11 mouse cellular contexts compared by ENCODE assay signal in genomic region chr5:135357556-135357955, GRCm38 (mm10). TPM values are rescaled to one million over a fixed set of nuclear protein-coding genes. Genes with fewer than 3 reads are reported as not detected.
DNase-seq lines count a peak whose midpoint lies in the region; ATAC-seq and TF ChIP-seq lines count a peak whose summit lies in the region.
"Had no signal": no experiment of that assay in that cellular context is flagged by ENCODE, and none has a peak within 500 bp of the region (broad histone marks: within the 10 kb centered on the region; RNA-seq: fewer than 3 reads in every experiment).

No protein-coding gene starts in this region.

- no peak overlapping the region for H3K4me2 ChIP-seq in limb, embryonic 14.5 days (replicated peaks; ENCODE audit: low read depth, low read length, severe bottlenecking)
- no peak overlapping the region for H3K4me2 ChIP-seq in forebrain, embryonic 16.5 days (ENCODE audit: low read length)

- H3K36me3 ChIP-seq in limb, embryonic 14.5 days (ENCODE audit: control insufficient read depth, insufficient read depth, low read length), result no peaks in the 10 kb centered on the region
- no peaks in the 10 kb centered on the region for H3K36me3 ChIP-seq in limb, embryonic 10.5 days
- no peaks in the 10 kb centered on the region for H3K36me3 ChIP-seq in forebrain, embryonic 16.5 days (ENCODE audit: control insufficient read depth, insufficient read depth)

- peak; percentile 19 for DNase-seq in limb, embryonic 14.5 days (ENCODE audit: low spot score)
- no peak for DNase-seq in limb, embryonic 10.5 days (ENCODE audit: low spot score)
- DNase-seq in T-cell, adult 2 months (ENCODE audit: low spot score), result peak; percentile 29
- DNase-seq in gastrocnemius, postnatal 4 days (ENCODE audit: low spot score in 2 of 2), result peak; percentile 55 to 70
- DNase-seq in spleen, postnatal 14 days (ENCODE audit: low spot score in 2 of 2), result peak; percentile 32 to 39
- no peak for DNase-seq in left cerebral cortex, postnatal 36 days (ENCODE audit: low spot score in 2 of 2)
- DNase-seq in right cerebral cortex, postnatal 25 days, result no peak

- H3K4me3 ChIP-seq in limb, embryonic 14.5 days (replicated peaks; ENCODE audit: low read length), result no peak overlapping the region
- no peak overlapping the region for H3K4me3 ChIP-seq in limb, embryonic 10.5 days
- no peak overlapping the region for H3K4me3 ChIP-seq in forebrain, embryonic 16.5 days (replicated peaks; ENCODE audit: low read length)

- H3K27me3 ChIP-seq in limb, embryonic 14.5 days (ENCODE audit: control insufficient read depth, insufficient read depth, low read length), result peaks cover 12% of the 10 kb centered on the region; the same call in 1 of the 2 replicates
- peaks cover 20% of the 10 kb centered on the region for H3K27me3 ChIP-seq in limb, embryonic 10.5 days (ENCODE audit: low read depth, poor library complexity, severe bottlenecking)
- H3K27me3 ChIP-seq in forebrain, embryonic 16.5 days (replicated peaks; ENCODE audit: control insufficient read depth, insufficient read depth, low read length), result 0 out of 2 replicates have a peak, but pooled peaks cover 2% of the 10 kb centered on the region

- H3K9me3 ChIP-seq in limb, embryonic 14.5 days (ENCODE audit: control insufficient read depth, low read length), result no peaks in the 10 kb centered on the region
- H3K9me3 ChIP-seq in limb, embryonic 10.5 days (replicated peaks), result peaks cover 2% of the 10 kb centered on the region
- H3K9me3 ChIP-seq in forebrain, embryonic 16.5 days (ENCODE audit: control insufficient read depth, low read length), result 0 out of 2 replicates have a peak, but pooled peaks cover 4% of the 10 kb centered on the region

- intact Hi-C loops in left cerebral cortex, postnatal 36 days (cut with DNase I), result no loop called here

- ATAC-seq in limb, embryonic 14.5 days (ENCODE audit: low FRiP score, low read depth), result no peak
- no peak for ATAC-seq in forebrain, embryonic 16.5 days
- ATAC-seq: hindbrain, embryonic 16.5 days; midbrain, embryonic 16.5 days had no signal

- TF ChIP-seq POLR2A in limb, embryonic 14.5 days (IDR thresholded peaks at IDR 0.05; ENCODE audit: borderline replicate concordance, extremely low read depth, insufficient read depth, insufficient read length), result no peak

- H3K4me1 ChIP-seq in limb, embryonic 14.5 days (ENCODE audit: control insufficient read depth, insufficient read depth, low read length), result no peaks in the 10 kb centered on the region
- peaks cover 6% of the 10 kb centered on the region for H3K4me1 ChIP-seq in limb, embryonic 10.5 days
- no peaks in the 10 kb centered on the region for H3K4me1 ChIP-seq in forebrain, embryonic 16.5 days (replicated peaks; ENCODE audit: control insufficient read depth, insufficient read depth, low read length)

- no peak overlapping the region for H3K9ac ChIP-seq in limb, embryonic 14.5 days (ENCODE audit: low read depth, low read length, severe bottlenecking)
- H3K9ac ChIP-seq in forebrain, embryonic 16.5 days (replicated peaks; ENCODE audit: low read depth, low read length), result no peak overlapping the region

- H3K27ac ChIP-seq in limb, embryonic 14.5 days (replicated peaks; ENCODE audit: low read depth, low read length), result no peak overlapping the region
- no peak overlapping the region for H3K27ac ChIP-seq in limb, embryonic 10.5 days
- no peak overlapping the region for H3K27ac ChIP-seq in forebrain, embryonic 16.5 days (ENCODE audit: low read length)

- 83% methylated on average over 2 of the region's 2 CpGs for WGBS in limb, embryonic 14.5 days
- 89% methylated on average over 2 of the region's 2 CpGs for WGBS in limb, embryonic 10.5 days
- 94% methylated on average over 2 of the region's 2 CpGs for WGBS in forebrain, embryonic 16.5 days

RNA-seq across cellular contexts. Expression of gene Trim50, which starts 4.5 kb away (rescaled TPM):
- polyA plus RNA-seq in limb, embryonic 14.5 days (2012; rRNA removed), result not detected in 2 replicates
- not detected in 2 replicates for polyA plus RNA-seq in limb, embryonic 14.5 days (2014; fragmentation: Nextera tagmentation; extraction: Ambion mirVana)
- not detected in 2 replicates for polyA plus RNA-seq in limb, embryonic 10.5 days (2016; fragmentation: Nextera tagmentation; extraction: Ambion mirVana)
- not detected for total RNA-seq in gastrocnemius, postnatal 4 days (2021)
- polyA plus RNA-seq in forebrain, embryonic 16.5 days (2015; fragmentation: Nextera tagmentation; extraction: Ambion mirVana), result not detected in 2 replicates
- total RNA-seq in left cerebral cortex, postnatal 36 days (2021), result not detected
- polyA plus RNA-seq: hindbrain, embryonic 16.5 days; limb, embryonic 11.5 days; midbrain, embryonic 16.5 days had no signal

RNA-seq across cellular contexts. Expression of gene Fkbp6, which starts 7.7 kb away (rescaled TPM):
- polyA plus RNA-seq in limb, embryonic 14.5 days (2012; rRNA removed), result 0.06 and 0.32 TPM in 2 replicates
- polyA plus RNA-seq in limb, embryonic 14.5 days (2014; fragmentation: Nextera tagmentation; extraction: Ambion mirVana), result not detected in 2 replicates
- not detected in 2 replicates for polyA plus RNA-seq in limb, embryonic 10.5 days (2016; fragmentation: Nextera tagmentation; extraction: Ambion mirVana)
- under 1 TPM; 0.32 to 0.36 TPM for total RNA-seq in gastrocnemius, postnatal 4 days (2021)
- not detected in 2 replicates for polyA plus RNA-seq in forebrain, embryonic 16.5 days (2015; fragmentation: Nextera tagmentation; extraction: Ambion mirVana)
- total RNA-seq in left cerebral cortex, postnatal 36 days (2021), result not detected

RNA-seq across cellular contexts. Expression of gene Nsun5, which starts 12.2 kb away (rescaled TPM):
- 52.1 and 65.4 TPM in 2 replicates for polyA plus RNA-seq in limb, embryonic 14.5 days (2012; rRNA removed)
- 26.2 and 29.1 TPM in 2 replicates for polyA plus RNA-seq in limb, embryonic 14.5 days (2014; fragmentation: Nextera tagmentation; extraction: Ambion mirVana)
- polyA plus RNA-seq in limb, embryonic 10.5 days (2016; fragmentation: Nextera tagmentation; extraction: Ambion mirVana), result 53.2 and 58.5 TPM in 2 replicates
- total RNA-seq in gastrocnemius, postnatal 4 days (2021), result 10 to 100 TPM; 12.4 to 14.2 TPM
- 38.0 and 41.8 TPM in 2 replicates for polyA plus RNA-seq in forebrain, embryonic 16.5 days (2015; fragmentation: Nextera tagmentation; extraction: Ambion mirVana)
- total RNA-seq in left cerebral cortex, postnatal 36 days (2021), result 10 to 100 TPM; 16.9 to 21.0 TPM

RNA-seq across cellular contexts. Expression of gene Pom121, which starts 36.8 kb away (rescaled TPM):
- polyA plus RNA-seq in limb, embryonic 14.5 days (2012; rRNA removed), result 38.1 and 53.0 TPM in 2 replicates
- 15.3 and 18.3 TPM in 2 replicates for polyA plus RNA-seq in limb, embryonic 14.5 days (2014; fragmentation: Nextera tagmentation; extraction: Ambion mirVana)
- polyA plus RNA-seq in limb, embryonic 10.5 days (2016; fragmentation: Nextera tagmentation; extraction: Ambion mirVana), result 23.0 and 23.4 TPM in 2 replicates
- total RNA-seq in gastrocnemius, postnatal 4 days (2021), result 10 to 100 TPM; 22.1 to 23.6 TPM
- 11.4 and 11.7 TPM in 2 replicates for polyA plus RNA-seq in forebrain, embryonic 16.5 days (2015; fragmentation: Nextera tagmentation; extraction: Ambion mirVana)
- 10 to 100 TPM; 50.0 to 54.1 TPM for total RNA-seq in left cerebral cortex, postnatal 36 days (2021)

Comparison
In these comparisons a context has a peak if more than half of its experiments do, and no peak if none do; other contexts are left out.
1. DNase-seq: peak in limb, embryonic 14.5 days (single experiment), T-cell, adult 2 months (single experiment), gastrocnemius, postnatal 4 days (2 of 2) and spleen, postnatal 14 days (2 of 2); none in limb, embryonic 10.5 days (single experiment), left cerebral cortex, postnatal 36 days (0 of 2) and right cerebral cortex, postnatal 25 days (single experiment).